Mouse (Mus musculus) heart, embryonic 11.5 days (tissue): ENCODE measurements around the gene Nploc4. TPM values are rescaled to one million over a fixed set of nuclear protein-coding genes. Genes with fewer than 3 reads are reported as not detected.

Source experiments
- ATAC-seq: fragments of 200-750 bp; cut with Nextera tagmentation; replicated peaks from 2 replicates; pipeline ENCODE4 v1.8.0; 2017; ENCODE audit warnings: moderate library complexity; ENCODE audit not compliant: insufficient number of reproducible peaks, low FRiP score, low TSS enrichment
- H3K27ac ChIP-seq: fragments of 300-500 bp; sonication (generic); 2 replicates; pipeline ENCODE4 v1.5.1; 2014; ENCODE audit warnings: mild to moderate bottlenecking, low read depth, low read length
- H3K27me3 ChIP-seq: fragments of 300-500 bp; sonication (generic); 2 replicates; pipeline ENCODE4 v1.6.1; 2014; ENCODE audit warnings: mild to moderate bottlenecking, low read length, mixed read lengths; ENCODE audit not compliant: control insufficient read depth, insufficient read depth
- H3K36me3 ChIP-seq: fragments of 300-500 bp; sonication (generic); 2 replicates; pipeline ENCODE4 v1.6.1; 2014; ENCODE audit warnings: mild to moderate bottlenecking, low read length, moderate library complexity, mixed read lengths; ENCODE audit not compliant: control insufficient read depth, insufficient read depth
- H3K4me1 ChIP-seq: fragments of 300-500 bp; sonication (generic); 2 replicates; pipeline ENCODE4 v1.6.1; 2014; ENCODE audit warnings: low read length; ENCODE audit not compliant: control insufficient read depth, insufficient read depth
- H3K4me2 ChIP-seq: fragments of 300-500 bp; sonication (generic); 2 replicates; pipeline ENCODE4 v1.6.1; 2014; ENCODE audit warnings: mild to moderate bottlenecking, moderate library complexity
- H3K4me3 ChIP-seq: fragments of 300-500 bp; sonication (generic); 2 replicates; pipeline ENCODE4 v1.5.1; 2014; ENCODE audit warnings: low read depth, low read length
- H3K9ac ChIP-seq: fragments of 300-500 bp; sonication (generic); 2 replicates; pipeline ENCODE4 v1.6.1; 2014; ENCODE audit warnings: mild to moderate bottlenecking, low read depth, low read length, moderate library complexity
- H3K9me3 ChIP-seq: fragments of 300-500 bp; sonication (generic); replicated peaks from 2 replicates; pipeline ENCODE4 v1.6.1; 2016; ENCODE audit warnings: low read length; ENCODE audit not compliant: control insufficient read depth
- WGBS: fragments of 180-500 bp; shearing (Covaris S2); extraction: QIAGEN DNeasy Blood & Tissue Kit; methylation state at CpG from one replicate; pipeline ENCODE4 v1.1.7; 2014; ENCODE audit not compliant: insufficient replicate concordance; 5-methylcytosine and 5-hydroxymethylcytosine counted together
- microRNA-seq: library from miRNA; unstranded; fragments of <30 nt; microRNA quantifications from one replicate; pipeline ENCODE4, GENCODE M21; 2016; ENCODE audit warnings: borderline number of aligned reads
- polyA plus RNA-seq: library from polyadenylated mRNA; unstranded; fragments of >200 nt; fragmentation: Nextera tagmentation; extraction: Ambion mirVana; gene quantifications from 2 replicates; pipeline ENCODE4 v1.2.1, GENCODE M21; 2014

Nploc4 gene
- polyA plus RNA-seq, 1 experiment from 2014 or later, result 31.0 TPM

GRCm38 (mm10) chr11:120335431-120336021, 102.0 kb downstream of the Nploc4 start:
- H3K27me3 ChIP-seq, result no peaks in the 10 kb centered on the region
- ATAC-seq, result no peak
- no peaks in the 10 kb centered on the region for H3K36me3 ChIP-seq
- H3K4me3 ChIP-seq, result no peak overlapping the region
- no peaks in the 10 kb centered on the region for H3K4me1 ChIP-seq
- no peaks in the 10 kb centered on the region for H3K9me3 ChIP-seq
- no peak overlapping the region for H3K27ac ChIP-seq
- H3K9ac ChIP-seq, result no peak overlapping the region
- no peak overlapping the region for H3K4me2 ChIP-seq
- WGBS, result 71% methylated on average over 6 of the region's 6 CpGs

Small RNA genes lying within 50 kb of the gene (microRNA-seq; reads per million reads assigned to microRNA genes)
- gene Gm23419 (not detected), gene Mir6935 (3.1 reads per million, percentile 32 among the genes with 10 or more reads in this experiment)

Other genes with a start within 250 kb of the Nploc4 start
- 7.0 and 9.1 TPM in 2 replicates for gene Bahcc1, start 204.8 kb downstream of the Nploc4 start, polyA plus RNA-seq
- 1,448 and 1,508 TPM in 2 replicates for gene Actg1, start 89.2 kb downstream of the Nploc4 start, polyA plus RNA-seq
- gene Fscn2, start 76.2 kb downstream of the Nploc4 start, polyA plus RNA-seq, result 0.57 TPM in 1 of 2 replicates, not detected in the other
- 24.2 and 29.6 TPM in 2 replicates for gene Faap100, start 58.9 kb downstream of the Nploc4 start, polyA plus RNA-seq
- gene Tspan10, start 4.9 kb upstream of the Nploc4 start, polyA plus RNA-seq, result not detected in 2 replicates
- gene Pde6g, start 15.8 kb upstream of the Nploc4 start, polyA plus RNA-seq, result 0.24 TPM in 1 of 2 replicates, not detected in the other
- 16.9 and 19.6 TPM in 2 replicates for gene Oxld1, start 20.4 kb upstream of the Nploc4 start, polyA plus RNA-seq
- gene Ccdc137, start 20.4 kb upstream of the Nploc4 start, polyA plus RNA-seq, result 21.3 and 27.5 TPM in 2 replicates
- gene Arl16, start 29.9 kb upstream of the Nploc4 start, polyA plus RNA-seq, result 43.6 and 48.4 TPM in 2 replicates
- gene Mrpl12, start 46.9 kb upstream of the Nploc4 start, polyA plus RNA-seq, result 222 and 232 TPM in 2 replicates
- gene Slc25a10, start 54.1 kb upstream of the Nploc4 start, polyA plus RNA-seq, result 44.2 and 48.3 TPM in 2 replicates
- 1.5 and 1.8 TPM in 2 replicates for gene Gcgr, start 93.0 kb upstream of the Nploc4 start, polyA plus RNA-seq
- 157 and 168 TPM in 2 replicates for gene Mcrip1, start 112.0 kb upstream of the Nploc4 start, polyA plus RNA-seq
- gene Ppp1r27, start 113.4 kb upstream of the Nploc4 start, polyA plus RNA-seq, result not detected in 2 replicates
- gene P4hb, start 135.5 kb upstream of the Nploc4 start, polyA plus RNA-seq, result 506 and 569 TPM in 2 replicates
- 468 and 477 TPM in 2 replicates for gene Arhgdia, start 143.9 kb upstream of the Nploc4 start, polyA plus RNA-seq
- gene Alyref, start 160.7 kb upstream of the Nploc4 start, polyA plus RNA-seq, result 333 and 334 TPM in 2 replicates
- gene Anapc11, start 160.7 kb upstream of the Nploc4 start, polyA plus RNA-seq, result 200 and 201 TPM in 2 replicates
- 8.8 and 9.1 TPM in 2 replicates for gene Npb, start 170.8 kb upstream of the Nploc4 start, polyA plus RNA-seq
- 79.2 and 79.9 TPM in 2 replicates for gene Pcyt2, start 180.2 kb upstream of the Nploc4 start, polyA plus RNA-seq
- gene Sirt7, start 187.5 kb upstream of the Nploc4 start, polyA plus RNA-seq, result 18.8 and 22.5 TPM in 2 replicates
- gene Mafg, start 195.9 kb upstream of the Nploc4 start, polyA plus RNA-seq, result 19.4 and 20.2 TPM in 2 replicates
- 22.8 and 24.9 TPM in 2 replicates for gene Pycr1, start 206.1 kb upstream of the Nploc4 start, polyA plus RNA-seq
- 8.1 and 12.3 TPM in 2 replicates for gene Myadml2, start 210.4 kb upstream of the Nploc4 start, polyA plus RNA-seq
- 1.4 and 1.5 TPM in 2 replicates for gene Notum, start 223.5 kb upstream of the Nploc4 start, polyA plus RNA-seq
- gene Aspscr1, start 235.3 kb upstream of the Nploc4 start, polyA plus RNA-seq, result 93.9 and 103 TPM in 2 replicates